Mouse (Mus musculus) frontal cortex, postnatal 10 days (tissue): Measurements from ENCODE around the gene Zdhhc8.

Experiments used
- DNase-seq, 2 experiments: peaks; one replicate each; pipeline ENCODE4 v3.0.0; 2022; ENCODE audit warnings: low spot score in 2 of 2, mixed read lengths in 1 of 2

The Zdhhc8 gene

GRCm38 (mm10) chr16:18231047-18231446 lies 3.9 kb downstream of the Zdhhc8 start:
- no peak for DNase-seq

GRCm38 (mm10) chr16:18230617-18231016 lies 4.3 kb downstream of the Zdhhc8 start:
- no peak for DNase-seq

- DNase-seq: peak; percentile 78 to 88
These were observed 5.3 kb downstream of the Zdhhc8 start for GRCm38 (mm10) chr16:18229622-18230021.

- DNase-seq: no peak
These were observed 6.1 kb downstream of the Zdhhc8 start for GRCm38 (mm10) chr16:18228856-18229255.

DNA sequence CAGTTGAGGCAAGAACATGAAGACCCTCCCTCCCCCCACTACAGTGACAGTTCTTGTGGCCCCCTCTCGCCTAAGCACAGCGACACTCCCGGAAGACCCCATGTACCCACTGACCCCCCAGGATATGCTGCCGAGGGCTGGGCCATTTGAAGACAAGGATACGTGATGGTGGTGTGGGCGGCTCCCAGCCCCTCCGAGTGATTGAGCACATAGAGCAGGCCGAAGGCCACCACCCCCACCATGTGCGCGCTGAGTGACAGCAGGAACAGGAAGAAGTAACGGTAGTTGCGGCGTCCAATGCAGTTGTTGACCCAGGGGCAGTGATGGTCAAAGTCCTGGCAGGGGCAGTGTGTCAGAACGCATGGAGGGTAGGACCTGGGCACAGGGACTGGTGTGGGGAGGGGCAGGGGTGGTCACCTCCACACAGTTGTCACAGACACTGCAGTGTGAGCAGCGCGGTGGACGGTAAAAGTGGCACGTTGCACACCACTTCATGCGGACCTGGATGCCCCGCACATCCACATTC lies 7.0 kb downstream of the Zdhhc8 start:
- no peak for DNase-seq

GRCm38 (mm10) chr16:18227187-18227586 lies 7.7 kb downstream of the Zdhhc8 start:
- peak in 1 of 2 experiments; percentile 12 for DNase-seq

DNA sequence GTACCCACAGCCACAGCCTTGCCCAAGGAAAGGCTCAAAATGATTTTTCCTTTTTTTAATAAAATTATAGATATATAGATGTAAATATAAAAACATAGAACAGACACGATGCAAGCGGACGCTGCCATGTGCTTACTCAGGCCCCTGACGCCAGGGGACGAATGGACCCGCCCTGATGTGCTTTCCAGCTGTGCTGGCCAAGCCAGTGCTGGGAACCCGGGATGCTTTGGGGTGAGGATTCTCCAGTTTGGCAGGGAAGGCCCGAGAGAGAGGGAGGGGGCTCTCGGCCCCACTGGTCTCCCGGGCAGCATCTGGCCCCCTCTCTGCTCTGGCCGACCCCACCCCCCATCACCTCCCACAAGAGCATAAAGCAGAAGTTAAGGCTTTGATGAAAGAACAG lies 12.7 kb downstream of the Zdhhc8 start:
- DNase-seq: no peak

- no peak for DNase-seq
These were observed 13.4 kb downstream of the Zdhhc8 start for GRCm38 (mm10) chr16:18221543-18221898.

- DNase-seq: no peak
These were observed 13.9 kb downstream of the Zdhhc8 start for GRCm38 (mm10) chr16:18220856-18221542.

DNA sequence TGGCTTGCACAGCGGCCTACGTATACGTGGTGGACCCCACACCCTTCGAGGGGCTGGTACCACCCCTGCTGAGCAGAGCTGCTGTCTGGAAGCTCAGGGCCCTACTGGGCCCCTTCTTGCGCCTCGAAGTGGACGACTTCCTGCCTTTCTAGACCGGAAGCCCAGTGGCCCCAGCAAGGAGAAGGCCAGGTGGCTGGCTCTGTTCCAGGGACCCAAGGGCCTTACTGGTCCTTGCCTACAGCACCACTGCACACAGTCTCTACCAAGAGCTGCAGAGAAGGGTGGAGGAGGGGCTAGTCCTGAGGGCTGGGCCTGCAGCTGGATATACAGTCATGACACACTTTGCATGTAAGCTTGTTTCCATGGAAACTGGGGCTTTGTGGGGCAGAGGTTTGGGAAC lies 14.9 kb downstream of the Zdhhc8 start:
- peak; percentile 58 to 78 for DNase-seq

- no peak for DNase-seq
These were observed 16.3 kb downstream of the Zdhhc8 start for GRCm38 (mm10) chr16:18218580-18218996.

DNA sequence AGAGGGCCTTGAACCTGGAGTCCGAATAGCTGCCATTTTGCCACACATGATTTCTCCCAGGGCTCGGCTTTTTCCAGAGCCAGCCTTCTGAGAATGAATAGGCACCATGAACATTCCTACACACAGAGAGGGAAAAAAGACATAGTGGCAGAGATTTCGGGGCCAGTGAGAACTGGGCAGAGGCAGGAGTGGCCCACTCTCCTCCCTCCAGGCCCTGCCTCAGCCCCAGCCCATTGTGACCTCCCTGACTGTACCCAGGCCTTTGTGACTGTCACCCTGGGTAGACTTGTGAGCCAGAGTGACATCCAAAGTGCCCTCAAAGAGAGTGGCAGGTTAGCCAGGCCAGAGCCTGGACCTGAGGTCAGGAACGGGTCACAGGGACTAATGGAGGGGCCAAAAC lies 17.4 kb downstream of the Zdhhc8 start, which contains the start of gene Ccdc188:
TSS of gene Ccdc188 (plus strand) at position 301 of the 400 bp plus-strand sequence.
- DNase-seq: no peak

DNA sequence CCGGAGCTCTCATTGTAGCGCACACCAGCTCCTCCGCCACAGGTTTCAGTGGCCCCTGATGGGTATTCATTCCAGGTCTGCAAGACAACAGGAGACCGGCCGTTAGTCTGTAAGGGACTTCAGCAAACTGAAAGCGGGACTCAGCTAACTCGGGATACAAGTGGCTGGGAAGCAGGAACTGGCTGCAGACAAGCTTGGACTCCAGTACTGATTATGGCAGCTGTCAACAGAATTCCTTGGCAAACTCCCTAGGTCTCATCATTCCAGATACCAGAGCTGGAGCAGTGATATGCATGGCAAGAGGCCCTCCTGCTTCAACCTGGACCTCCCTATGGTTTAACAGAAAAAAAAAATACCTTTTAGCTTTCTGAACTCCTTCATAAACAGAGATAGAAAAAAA lies 20.1 kb downstream of the Zdhhc8 start:
- no peak for DNase-seq

DNA sequence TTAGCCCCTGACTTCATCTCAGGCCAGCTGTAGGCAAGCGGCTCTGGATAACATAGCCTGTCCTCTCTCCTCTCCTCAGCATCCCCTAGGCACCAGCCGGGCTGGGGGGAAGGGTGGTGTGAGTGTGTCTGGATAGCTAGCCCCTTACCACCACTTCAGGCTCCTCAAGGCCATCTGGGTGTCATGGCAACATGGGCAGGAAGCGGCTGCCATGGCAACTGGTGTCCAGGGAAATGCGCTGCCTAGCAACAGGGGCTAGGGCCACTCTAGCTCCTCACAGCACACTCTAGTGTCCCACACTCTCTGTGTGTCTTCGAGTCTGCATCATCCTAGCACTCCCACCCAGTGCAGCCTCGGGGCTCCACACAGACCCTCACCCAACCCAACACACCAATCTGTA lies 21.2 kb downstream of the Zdhhc8 start:
- DNase-seq: peak; percentile 80 to 84

DNA sequence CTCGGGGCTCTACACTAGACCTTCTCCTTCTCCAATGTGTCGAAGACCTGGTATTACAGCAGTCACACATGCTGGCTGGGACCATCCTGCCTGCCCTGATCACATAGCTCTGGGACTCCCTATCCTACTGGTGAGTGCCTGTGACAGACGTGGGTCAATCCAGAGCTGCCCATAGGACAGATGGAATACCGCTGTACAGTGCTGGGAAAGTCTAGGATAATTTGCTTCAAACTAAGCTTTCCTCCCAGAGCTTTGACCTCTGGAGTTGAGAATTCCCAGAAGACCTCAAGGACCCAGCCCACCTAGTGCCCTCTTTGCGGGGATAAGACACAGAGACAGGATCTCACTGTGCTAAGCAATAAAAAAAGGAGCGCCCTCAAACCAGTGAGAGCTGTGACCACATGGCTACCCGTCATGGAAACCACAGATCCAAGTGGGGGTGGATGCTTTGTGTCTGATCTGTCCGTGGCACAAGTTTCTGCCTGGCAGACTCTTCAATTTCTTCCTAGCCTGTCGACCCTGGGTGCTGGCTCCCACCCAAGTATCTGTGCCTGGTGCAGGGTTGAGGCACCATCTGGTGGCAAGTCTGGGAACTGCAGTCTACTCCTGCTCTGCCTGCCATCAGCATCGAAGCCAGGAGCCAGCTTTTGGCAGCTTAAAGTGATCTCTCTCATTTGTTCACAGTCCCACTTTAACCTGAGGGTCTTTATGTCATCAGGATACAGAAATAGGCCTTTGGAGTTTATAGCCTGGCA lies 23.3 kb downstream of the Zdhhc8 start:
- DNase-seq: peak; percentile 84 to 93

GRCm38 (mm10) chr16:18210701-18211416 lies 24.1 kb downstream of the Zdhhc8 start:
- DNase-seq: peak in 1 of 2 experiments; percentile 24

- DNase-seq: no peak
These were observed 31.4 kb downstream of the Zdhhc8 start for GRCm38 (mm10) chr16:18203430-18204091.

GRCm38 (mm10) chr16:18202061-18202460 lies 32.9 kb downstream of the Zdhhc8 start:
- DNase-seq: no peak

GRCm38 (mm10) chr16:18201620-18202019 lies 33.3 kb downstream of the Zdhhc8 start:
- no peak for DNase-seq

- DNase-seq: no peak
These were observed 34.9 kb downstream of the Zdhhc8 start for GRCm38 (mm10) chr16:18200062-18200461.

- DNase-seq: no peak
These were observed 36.4 kb downstream of the Zdhhc8 start for GRCm38 (mm10) chr16:18198365-18199098.
